Mouse (Mus musculus) hindbrain, embryonic 16.5 days (tissue): Measurements from ENCODE around the gene Diras1. TPM values are rescaled to one million over a fixed set of nuclear protein-coding genes. Genes with fewer than 3 reads are reported as not detected.
"Not testable (repeated sequence)": the region's sequence is repeated elsewhere in the genome, so short reads cannot be mapped to it uniquely, and the experiment has no call there.

Experiments
- ATAC-seq: fragments of 200-750 bp; cut with Nextera tagmentation; 2 replicates; pipeline ENCODE4 v1.8.0; 2017; ENCODE audit warnings: moderate TSS enrichment, moderate library complexity
- H3K27ac ChIP-seq: fragments of 300-500 bp; sonication (generic); 2 replicates; pipeline ENCODE4 v1.5.1; 2014; ENCODE audit warnings: low read depth, mild to moderate bottlenecking, control low read depth, low read length, moderate library complexity
- H3K27me3 ChIP-seq: fragments of 300-500 bp; sonication (generic); replicated peaks from 2 replicates; pipeline ENCODE4 v1.6.1; 2014; ENCODE audit warnings: low read length; ENCODE audit not compliant: control insufficient read depth, insufficient read depth
- H3K36me3 ChIP-seq: fragments of 300-500 bp; sonication (generic); 2 replicates; pipeline ENCODE4 v1.6.1; 2014; ENCODE audit warnings: mild to moderate bottlenecking, low read length, moderate library complexity, mixed read lengths; ENCODE audit not compliant: control insufficient read depth, insufficient read depth
- H3K4me1 ChIP-seq: fragments of 300-500 bp; sonication (generic); 2 replicates; pipeline ENCODE4 v1.6.1; 2014; ENCODE audit warnings: low read depth, low read length; ENCODE audit not compliant: control insufficient read depth, insufficient read depth
- H3K4me2 ChIP-seq: fragments of 300-500 bp; sonication (generic); 2 replicates; pipeline ENCODE4 v1.6.1; 2014; ENCODE audit warnings: mild to moderate bottlenecking, low read length, control low read depth, moderate library complexity
- H3K4me3 ChIP-seq: fragments of 300-500 bp; sonication (generic); 2 replicates; pipeline ENCODE4 v1.5.1; 2014; ENCODE audit warnings: mild to moderate bottlenecking, low read length, control low read depth, moderate library complexity
- H3K9ac ChIP-seq: fragments of 300-500 bp; sonication (generic); 2 replicates; pipeline ENCODE4 v1.6.1; 2014; ENCODE audit warnings: low read depth, mild to moderate bottlenecking, control low read depth, low read length, moderate library complexity
- H3K9me3 ChIP-seq: fragments of 300-500 bp; sonication (generic); 2 replicates; pipeline ENCODE4 v1.6.1; 2014; ENCODE audit warnings: mild to moderate bottlenecking, low read length, moderate library complexity; ENCODE audit not compliant: control insufficient read depth
- WGBS: fragments of 180-500 bp; shearing (Covaris S2); extraction: QIAGEN DNeasy Blood & Tissue Kit; methylation state at CpG from one replicate; pipeline ENCODE4 v1.1.7; 2014; 5-methylcytosine and 5-hydroxymethylcytosine counted together
- polyA plus RNA-seq: library from polyadenylated mRNA; unstranded; fragments of >200 nt; fragmentation: Nextera tagmentation; extraction: Ambion mirVana; gene quantifications from 2 replicates; pipeline ENCODE4 v1.2.1, GENCODE M21; 2015

The Diras1 gene
- polyA plus RNA-seq, 1 experiment from 2014 or later: 74.4 TPM

GRCm38 (mm10) chr10:80995091-80995632 is 30.3 kb downstream of the Diras1 start:
- ATAC-seq: peak; percentile 46
- H3K4me1 ChIP-seq: peaks cover 12% of the 10 kb centered on the region
- peak overlapping the region; percentile 49 for H3K4me2 ChIP-seq
- no peaks in the 10 kb centered on the region for H3K9me3 ChIP-seq
- H3K36me3 ChIP-seq: no peaks in the 10 kb centered on the region
- H3K9ac ChIP-seq: peak overlapping the region; percentile 4; the same call in 1 of the 2 replicates
- peaks cover 3% of the 10 kb centered on the region; the same call in 1 of the 2 replicates for H3K27me3 ChIP-seq
- no peak overlapping the region for H3K27ac ChIP-seq
- H3K4me3 ChIP-seq: no peak overlapping the region
- WGBS: 14% methylated on average over 21 of the region's 21 CpGs

DNA sequence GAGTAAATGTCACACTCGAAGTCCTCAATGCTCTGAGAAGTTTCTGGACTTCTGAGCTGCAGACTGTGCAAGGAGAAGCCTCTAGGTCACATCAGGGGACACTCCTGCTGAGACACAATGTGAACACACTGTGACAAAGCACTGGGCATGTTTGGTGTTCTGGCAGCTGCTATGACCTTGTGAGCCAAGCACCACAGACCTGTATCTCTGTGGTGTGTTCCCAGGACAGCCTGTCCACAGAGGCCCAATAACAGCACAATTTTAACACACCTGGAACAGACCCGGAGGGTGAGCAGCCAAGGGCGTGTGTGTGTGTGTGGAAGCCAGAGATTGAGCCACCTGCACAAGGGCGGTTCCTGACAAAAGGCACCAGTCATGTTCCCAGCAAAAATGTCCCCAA is 30.8 kb downstream of the Diras1 start:
- Histone ChIP-seq H3K9ac (peak overlapping the region; percentile 4; the same call in 1 of the 2 replicates), H3K4me2 (peak overlapping the region; percentile 49; the same call in 1 of the 2 replicates), H3K4me1 (peaks cover 10% of the 10 kb centered on the region), H3K9me3 (no peaks in the 10 kb centered on the region), H3K27ac (no peak overlapping the region), H3K27me3 (peaks cover 3% of the 10 kb centered on the region; the same call in 1 of the 2 replicates), H3K36me3 (no peaks in the 10 kb centered on the region), H3K4me3 (no peak overlapping the region)
- WGBS: 57% methylated on average over 4 of the region's 4 CpGs
- no peak for ATAC-seq

- H3K9me3 ChIP-seq: no peaks in the 10 kb centered on the region
- no peak for ATAC-seq
- WGBS: 49% methylated on average over 5 of the region's 5 CpGs
These were observed 32.2 kb downstream of the Diras1 start for GRCm38 (mm10) chr10:80993276-80993675.

GRCm38 (mm10) chr10:80991945-80992344 is 33.5 kb downstream of the Diras1 start:
- no peaks in the 10 kb centered on the region for H3K36me3 ChIP-seq
- H3K4me2 ChIP-seq: no peak overlapping the region
- no peaks in the 10 kb centered on the region for H3K9me3 ChIP-seq
- no peak overlapping the region for H3K4me3 ChIP-seq
- peak overlapping the region; percentile 17; the same call in 1 of the 2 replicates for H3K9ac ChIP-seq
- WGBS: 100% methylated on average over 1 of the region's 1 CpGs
- peaks cover 7% of the 10 kb centered on the region for H3K4me1 ChIP-seq
- no peak for ATAC-seq
- peaks cover 8% of the 10 kb centered on the region for H3K27me3 ChIP-seq
- H3K27ac ChIP-seq: no peak overlapping the region

More at GRCm38 (mm10) chr10:80993276-80993675, 32.2 kb downstream of the Diras1 start:
- Histone ChIP-seq H3K27ac (no peak overlapping the region), H3K4me1 (peaks cover 5% of the 10 kb centered on the region), H3K4me3 (no peak overlapping the region), H3K36me3 (no peaks in the 10 kb centered on the region), H3K4me2 (no peak overlapping the region), H3K9ac (no peak overlapping the region; the same call in 1 of the 2 replicates), H3K27me3 (peaks cover 5% of the 10 kb centered on the region)

DNA sequence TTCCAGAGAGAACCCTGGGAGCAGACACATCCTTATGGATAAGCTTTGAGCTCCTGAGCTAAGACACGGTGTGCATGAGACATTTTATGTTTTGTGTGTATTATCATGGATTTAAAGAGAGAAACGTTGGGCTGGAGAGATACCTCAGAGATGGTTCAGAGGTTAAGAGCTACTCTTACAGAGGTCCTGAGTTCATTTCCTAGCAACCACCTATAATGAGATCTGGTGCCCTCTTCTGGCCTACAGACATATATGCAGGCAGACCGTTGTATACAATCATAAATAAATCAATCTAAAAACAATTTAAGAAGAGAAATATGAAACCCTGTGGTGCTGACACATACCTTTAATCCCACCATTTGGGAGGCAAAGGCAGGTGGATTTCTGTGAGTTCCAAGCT is 34.5 kb downstream of the Diras1 start:
- Histone ChIP-seq H3K36me3 (no peaks in the 10 kb centered on the region), H3K27ac (no peak overlapping the region), H3K9me3 (no peaks in the 10 kb centered on the region), H3K4me1 (peaks cover 7% of the 10 kb centered on the region), H3K27me3 (peaks cover 11% of the 10 kb centered on the region), H3K4me2 (no peak overlapping the region), H3K9ac (no peak overlapping the region), H3K4me3 (no peak overlapping the region)
- no peak for ATAC-seq
- WGBS: 7% methylated on average over 3 of the region's 3 CpGs

- Histone ChIP-seq H3K36me3 (no peaks in the 10 kb centered on the region), H3K4me3 (no peak overlapping the region), H3K4me2 (no peak overlapping the region), H3K9ac (no peak overlapping the region), H3K9me3 (no peaks in the 10 kb centered on the region), H3K27me3 (peaks cover 15% of the 10 kb centered on the region), H3K27ac (no peak overlapping the region), H3K4me1 (peaks cover 12% of the 10 kb centered on the region)
- 68% methylated on average over 7 of the region's 7 CpGs for WGBS
- ATAC-seq: no peak
These were observed 35.1 kb downstream of the Diras1 start for GRCm38 (mm10) chr10:80990406-80990805.

DNA sequence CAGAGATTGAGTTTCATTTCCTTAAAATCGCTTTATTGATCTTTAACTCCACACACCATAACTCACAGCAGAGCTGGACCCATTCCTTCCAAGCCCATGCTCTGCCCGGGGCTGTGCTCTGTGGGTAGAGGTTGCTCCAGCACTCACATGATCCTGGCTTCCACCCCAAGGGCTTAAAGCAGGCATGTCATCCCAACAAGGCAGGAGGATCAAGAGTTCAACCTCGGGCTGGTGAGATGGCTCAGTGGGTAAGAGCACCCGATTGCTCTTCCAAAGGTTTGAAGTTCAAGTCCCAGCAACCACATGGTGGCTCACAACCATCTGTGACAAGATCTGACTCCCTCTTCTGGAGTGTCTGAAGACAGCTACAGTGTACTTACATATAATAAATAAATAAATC is 35.6 kb downstream of the Diras1 start:
- not testable (repeated sequence) for H3K4me2 ChIP-seq, H3K9me3 ChIP-seq, ATAC-seq, H3K4me3 ChIP-seq, H3K36me3 ChIP-seq, H3K9ac ChIP-seq, H3K27ac ChIP-seq
- H3K4me1 ChIP-seq: peaks cover 12% of the 10 kb centered on the region
- 65% methylated on average over 4 of the region's 4 CpGs for whole genome bisulfite sequencing
- H3K27me3 ChIP-seq: peaks cover 19% of the 10 kb centered on the region

DNA sequence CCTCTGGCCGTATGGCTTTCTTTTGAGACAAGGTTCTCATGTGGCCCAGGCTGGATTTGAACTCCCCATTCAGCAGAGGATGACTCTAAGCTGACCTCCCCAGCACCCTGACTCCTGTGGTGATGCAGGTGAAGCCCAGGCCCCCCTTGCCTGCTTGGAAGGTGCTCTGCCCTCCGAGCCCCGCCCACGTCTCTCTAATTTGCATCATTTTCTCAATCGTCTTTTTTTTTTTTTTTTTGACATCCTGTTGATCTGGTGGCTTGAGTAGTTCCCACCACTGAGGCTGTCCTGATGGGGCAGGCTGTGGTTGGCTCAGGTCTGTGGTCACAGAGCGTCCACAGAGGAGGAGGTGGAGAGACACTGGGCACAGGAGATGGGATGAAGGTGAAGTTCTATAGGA is 36.0 kb downstream of the Diras1 start:
- 68% methylated on average over 6 of the region's 6 CpGs for WGBS
- H3K4me1 ChIP-seq: peaks cover 12% of the 10 kb centered on the region
- no peaks in the 10 kb centered on the region for H3K9me3 ChIP-seq
- H3K27me3 ChIP-seq: peaks cover 19% of the 10 kb centered on the region
- H3K4me2 ChIP-seq: no peak overlapping the region
- no peak overlapping the region for H3K9ac ChIP-seq
- no peaks in the 10 kb centered on the region for H3K36me3 ChIP-seq
- H3K4me3 ChIP-seq: no peak overlapping the region
- ATAC-seq: no peak
- no peak overlapping the region for H3K27ac ChIP-seq

DNA sequence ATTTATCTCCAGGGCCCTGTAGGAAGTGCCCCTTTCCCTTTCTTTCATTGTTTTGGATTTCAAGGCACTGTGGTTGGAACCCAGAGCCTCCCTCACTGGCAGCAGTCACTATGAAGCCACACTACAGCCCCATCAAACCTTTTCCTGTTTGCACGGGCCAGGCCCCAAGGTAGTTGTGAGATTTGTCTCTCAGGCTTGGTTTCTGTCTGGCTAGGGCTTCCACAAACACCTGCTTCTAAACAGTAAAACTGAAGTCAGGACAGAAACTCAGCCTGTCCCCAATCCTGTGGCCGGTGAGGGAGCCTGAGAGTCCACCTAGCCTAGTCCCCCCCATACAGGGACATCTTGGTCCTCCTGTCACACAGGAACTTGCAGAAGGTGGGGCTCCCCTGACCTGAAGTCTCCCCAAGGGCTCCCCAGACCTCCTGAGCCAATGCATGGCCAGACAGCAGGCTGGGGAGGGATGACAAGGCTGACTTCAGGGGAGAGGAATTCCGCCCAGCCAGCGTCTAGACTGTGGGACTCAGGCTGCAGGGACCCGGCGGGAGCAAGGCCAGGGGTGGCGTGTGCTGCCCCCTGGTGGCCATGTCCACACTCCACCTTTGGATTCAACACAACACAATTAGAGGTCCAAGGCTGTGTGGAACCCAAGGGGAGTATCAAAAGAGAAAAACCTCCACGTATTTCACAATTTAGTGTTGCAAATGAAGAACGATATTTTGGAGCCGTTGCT is 37.6 kb downstream of the Diras1 start:
- WGBS: 10% methylated on average over 10 of the region's 10 CpGs

More for the DNA sequence above, 37.6 kb downstream of the Diras1 start:
- ATAC-seq: peak; percentile 80
- no peaks in the 10 kb centered on the region for H3K9me3 ChIP-seq
- H3K4me3 ChIP-seq: no peak overlapping the region
- H3K27ac ChIP-seq: no peak overlapping the region
- no peak overlapping the region for H3K4me2 ChIP-seq
- peaks cover 21% of the 10 kb centered on the region for H3K27me3 ChIP-seq
- peaks cover 7% of the 10 kb centered on the region for H3K4me1 ChIP-seq
- H3K36me3 ChIP-seq: no peaks in the 10 kb centered on the region
- H3K9ac ChIP-seq: no peak overlapping the region
